In genomic region chr11:58364454-58364853, GRCm38 (mm10) we compare ENCODE assay signal across 23 mouse cellular contexts. TPM values are rescaled to one million over a fixed set of nuclear protein-coding genes. Genes with fewer than 3 reads are reported as not detected.
DNase-seq lines count a peak whose midpoint lies in the region; ATAC-seq and TF ChIP-seq lines count a peak whose summit lies in the region.
"Had no signal": no experiment of that assay in that cellular context is flagged by ENCODE, and none has a peak within 500 bp of the region (broad histone marks: within the 10 kb centered on the region; RNA-seq: fewer than 3 reads in every experiment).

No protein-coding gene starts in this region.

- WGBS in forebrain, embryonic 11.5 days = 70% methylated on average over 3 of the region's 3 CpGs
- WGBS in forebrain, embryonic 14.5 days = 51% methylated on average over 3 of the region's 3 CpGs
- WGBS in kidney, embryonic 16.5 days = 57% methylated on average over 3 of the region's 3 CpGs
- 30% methylated on average over 3 of the region's 3 CpGs for WGBS in small intestine, adult 2 months
- 72% methylated on average over 3 of the region's 3 CpGs for WGBS in neural tube, embryonic 15.5 days

- no peak for ATAC-seq in forebrain, embryonic 11.5 days (replicated peaks; ENCODE audit: low FRiP score)
- ATAC-seq in forebrain, embryonic 14.5 days = no peak
- ATAC-seq in kidney, embryonic 16.5 days (ENCODE audit: low FRiP score, low TSS enrichment) = 0 out of 2 replicates have a peak, but pooled peaks have one; percentile 19
- no peak for ATAC-seq in neural tube, embryonic 15.5 days (ENCODE audit: low FRiP score)
- ATAC-seq: CD4-positive, CD25-positive, alpha-beta regulatory T cell, adult 4 months; forebrain, embryonic 15.5 days had no signal

- H3K27me3 ChIP-seq in forebrain, embryonic 11.5 days (ENCODE audit: control insufficient read depth, insufficient read depth, low read length) = no peaks in the 10 kb centered on the region
- no peaks in the 10 kb centered on the region for H3K27me3 ChIP-seq in forebrain, embryonic 14.5 days (replicated peaks; ENCODE audit: control insufficient read depth, insufficient read depth, low read length)
- H3K27me3 ChIP-seq in kidney, embryonic 16.5 days (ENCODE audit: insufficient read depth, low read length) = no peaks in the 10 kb centered on the region
- no peaks in the 10 kb centered on the region for H3K27me3 ChIP-seq in small intestine, adult 2 months (ENCODE audit: control insufficient read depth, insufficient read depth, low read length)
- no peaks in the 10 kb centered on the region for H3K27me3 ChIP-seq in neural tube, embryonic 15.5 days (replicated peaks)
- H3K27me3 ChIP-seq: forebrain, embryonic 15.5 days; heart, embryonic 15.5 days; hindbrain, embryonic 13.5 days had no signal

- TF ChIP-seq CTCF in small intestine, adult 2 months (IDR thresholded peaks at IDR 0.05; ENCODE audit: extremely low read depth, insufficient read length, insufficient replicate concordance, low read depth, low read length) = no peak

- no peaks in the 10 kb centered on the region for H3K9me3 ChIP-seq in forebrain, embryonic 11.5 days (ENCODE audit: control insufficient read depth, low read length)
- no peaks in the 10 kb centered on the region for H3K9me3 ChIP-seq in forebrain, embryonic 14.5 days (replicated peaks; ENCODE audit: control insufficient read depth, low read length)
- H3K9me3 ChIP-seq in kidney, embryonic 16.5 days (ENCODE audit: low read length) = no peaks in the 10 kb centered on the region
- no peaks in the 10 kb centered on the region for H3K9me3 ChIP-seq in neural tube, embryonic 15.5 days (replicated peaks)
- H3K9me3 ChIP-seq: embryonic facial prominence, embryonic 10.5 days; forebrain, embryonic 15.5 days; G1E; heart, embryonic 15.5 days; hindbrain, embryonic 13.5 days had no signal

- peak; percentile 1 for DNase-seq in forebrain, embryonic 11.5 days (ENCODE audit: low spot score)
- no peak for DNase-seq in forebrain, embryonic 14.5 days (ENCODE audit: low spot score)
- DNase-seq in kidney, postnatal 25 days = no peak
- DNase-seq in spleen, postnatal 4 days (ENCODE audit: low spot score in 2 of 2) = no peak
- DNase-seq: adrenal gland, adult 8-10 months; adrenal gland, postnatal 36 days; B cell, adult 2 months; cerebellum, adult 2 months; cerebellum, postnatal 10 days; gastrocnemius, postnatal 14 days; heart, adult 2 months; heart, postnatal 14 days had no signal

- no peaks in the 10 kb centered on the region for H3K4me1 ChIP-seq in forebrain, embryonic 11.5 days (replicated peaks; ENCODE audit: control insufficient read depth, insufficient read depth, low read length)
- no peaks in the 10 kb centered on the region for H3K4me1 ChIP-seq in forebrain, embryonic 14.5 days (ENCODE audit: control insufficient read depth, insufficient read depth, low read length)
- H3K4me1 ChIP-seq in kidney, embryonic 16.5 days (ENCODE audit: insufficient read depth, low read length) = 0 out of 2 replicates have a peak, but pooled peaks cover 4% of the 10 kb centered on the region
- peaks cover 23% of the 10 kb centered on the region for H3K4me1 ChIP-seq in small intestine, adult 2 months (ENCODE audit: control insufficient read depth, insufficient read depth, insufficient read length, low read length)
- no peaks in the 10 kb centered on the region for H3K4me1 ChIP-seq in neural tube, embryonic 15.5 days
- H3K4me1 ChIP-seq: embryonic facial prominence, embryonic 10.5 days; forebrain, embryonic 15.5 days; heart, embryonic 15.5 days; hindbrain, embryonic 13.5 days had no signal

- no peak overlapping the region for H3K9ac ChIP-seq in forebrain, embryonic 11.5 days (ENCODE audit: low read length)
- no peak overlapping the region for H3K9ac ChIP-seq in forebrain, embryonic 14.5 days (ENCODE audit: low read length)
- H3K9ac ChIP-seq in kidney, embryonic 16.5 days (replicated peaks; ENCODE audit: low read length) = no peak overlapping the region
- no peak overlapping the region for H3K9ac ChIP-seq in neural tube, embryonic 15.5 days (replicated peaks)
- H3K9ac ChIP-seq: forebrain, embryonic 15.5 days; heart, embryonic 15.5 days; hindbrain, embryonic 13.5 days had no signal

- no peak overlapping the region for H3K27ac ChIP-seq in forebrain, embryonic 11.5 days (ENCODE audit: low read depth, low read length)
- H3K27ac ChIP-seq in forebrain, embryonic 14.5 days (ENCODE audit: low read depth, low read length) = no peak overlapping the region
- peak overlapping the region; percentile 82 for H3K27ac ChIP-seq in kidney, embryonic 16.5 days (ENCODE audit: low read length)
- peak overlapping the region; percentile 78 for H3K27ac ChIP-seq in small intestine, adult 2 months (ENCODE audit: insufficient read depth, low read depth, low read length)
- no peak overlapping the region for H3K27ac ChIP-seq in neural tube, embryonic 15.5 days (replicated peaks)
- H3K27ac ChIP-seq: embryonic facial prominence, embryonic 10.5 days; forebrain, embryonic 15.5 days; heart, adult 2 months; heart, embryonic 15.5 days; hindbrain, embryonic 13.5 days had no signal

- no peaks in the 10 kb centered on the region for H3K36me3 ChIP-seq in forebrain, embryonic 11.5 days (ENCODE audit: control insufficient read depth, insufficient read depth, low read length)
- no peaks in the 10 kb centered on the region for H3K36me3 ChIP-seq in forebrain, embryonic 14.5 days (ENCODE audit: control insufficient read depth, insufficient read depth, low read length)
- no peaks in the 10 kb centered on the region for H3K36me3 ChIP-seq in kidney, embryonic 16.5 days (ENCODE audit: insufficient read depth, low read length)
- no peaks in the 10 kb centered on the region for H3K36me3 ChIP-seq in small intestine, adult 2 months (ENCODE audit: control insufficient read depth, insufficient read depth, low read length)
- no peaks in the 10 kb centered on the region for H3K36me3 ChIP-seq in neural tube, embryonic 15.5 days
- H3K36me3 ChIP-seq: embryonic facial prominence, embryonic 10.5 days; forebrain, embryonic 15.5 days; G1E; heart, embryonic 15.5 days; hindbrain, embryonic 13.5 days had no signal

- no peak for TF ChIP-seq POLR2A in small intestine, adult 2 months (IDR thresholded peaks at IDR 0.05; ENCODE audit: low read depth, low read length)

- no peak overlapping the region for H3K4me2 ChIP-seq in forebrain, embryonic 11.5 days (ENCODE audit: low read depth, low read length, severe bottlenecking)
- H3K4me2 ChIP-seq in forebrain, embryonic 14.5 days (ENCODE audit: low read length) = no peak overlapping the region
- H3K4me2 ChIP-seq in kidney, embryonic 16.5 days (replicated peaks; ENCODE audit: low read depth, low read length) = no peak overlapping the region
- H3K4me2 ChIP-seq in neural tube, embryonic 15.5 days = no peak overlapping the region
- H3K4me2 ChIP-seq: forebrain, embryonic 15.5 days; heart, embryonic 11.5 days; heart, embryonic 15.5 days; hindbrain, embryonic 13.5 days had no signal

- H3K4me3 ChIP-seq in forebrain, embryonic 11.5 days (ENCODE audit: low read depth, low read length) = no peak overlapping the region
- H3K4me3 ChIP-seq in forebrain, embryonic 14.5 days (ENCODE audit: low read depth, low read length) = no peak overlapping the region
- H3K4me3 ChIP-seq in kidney, embryonic 16.5 days (ENCODE audit: low read length) = no peak overlapping the region
- H3K4me3 ChIP-seq in small intestine, adult 2 months (ENCODE audit: low read depth, low read length) = no peak overlapping the region
- no peak overlapping the region for H3K4me3 ChIP-seq in neural tube, embryonic 15.5 days (replicated peaks)
- H3K4me3 ChIP-seq: embryonic facial prominence, embryonic 10.5 days; forebrain, embryonic 15.5 days; heart, adult 2 months; heart, embryonic 15.5 days; hindbrain, embryonic 13.5 days had no signal

RNA-seq across cellular contexts. Expression of gene Lypd8, which starts 14.4 kb away (rescaled TPM):
- not detected in 2 replicates for polyA plus RNA-seq in forebrain, embryonic 11.5 days (2014; fragmentation: Nextera tagmentation; extraction: Ambion mirVana)
- polyA plus RNA-seq in forebrain, embryonic 14.5 days (2014; fragmentation: Nextera tagmentation; extraction: Ambion mirVana) = 0.22 TPM in 1 of 2 replicates, not detected in the other
- polyA plus RNA-seq in kidney, embryonic 16.5 days (2015; fragmentation: Nextera tagmentation; extraction: Ambion mirVana) = 0.21 and 0.27 TPM in 2 replicates
- polyA plus RNA-seq in small intestine, adult 2 months (2012; rRNA removed) = 1,520 and 2,382 TPM in 2 replicates
- 0.37 and 19.8 TPM in 2 replicates for polyA plus RNA-seq in neural tube, embryonic 15.5 days (2015; fragmentation: Nextera tagmentation; extraction: Ambion mirVana)
- polyA plus RNA-seq: CD4-positive, CD25-positive, alpha-beta regulatory T cell, adult 4 months; embryonic facial prominence, embryonic 10.5 days; embryonic facial prominence, embryonic 14.5 days; heart, embryonic 11.5 days; heart, embryonic 15.5 days; hindbrain, embryonic 13.5 days had no signal

RNA-seq across cellular contexts. Expression of gene Sh3bp5l, which starts 33.9 kb away (rescaled TPM):
- polyA plus RNA-seq in forebrain, embryonic 11.5 days (2014; fragmentation: Nextera tagmentation; extraction: Ambion mirVana) = 36.7 and 41.0 TPM in 2 replicates
- 29.5 and 43.3 TPM in 2 replicates for polyA plus RNA-seq in forebrain, embryonic 14.5 days (2014; fragmentation: Nextera tagmentation; extraction: Ambion mirVana)
- 41.2 and 41.8 TPM in 2 replicates for polyA plus RNA-seq in kidney, embryonic 16.5 days (2015; fragmentation: Nextera tagmentation; extraction: Ambion mirVana)
- polyA plus RNA-seq in small intestine, adult 2 months (2012; rRNA removed) = 14.9 and 22.7 TPM in 2 replicates
- 47.1 and 47.7 TPM in 2 replicates for polyA plus RNA-seq in neural tube, embryonic 15.5 days (2015; fragmentation: Nextera tagmentation; extraction: Ambion mirVana)

RNA-seq across cellular contexts. Expression of gene Zfp672, which starts 34.3 kb away (rescaled TPM):
- 30.6 and 33.2 TPM in 2 replicates for polyA plus RNA-seq in forebrain, embryonic 11.5 days (2014; fragmentation: Nextera tagmentation; extraction: Ambion mirVana)
- polyA plus RNA-seq in forebrain, embryonic 14.5 days (2014; fragmentation: Nextera tagmentation; extraction: Ambion mirVana) = 38.8 and 45.4 TPM in 2 replicates
- polyA plus RNA-seq in kidney, embryonic 16.5 days (2015; fragmentation: Nextera tagmentation; extraction: Ambion mirVana) = 40.9 and 43.8 TPM in 2 replicates
- polyA plus RNA-seq in small intestine, adult 2 months (2012; rRNA removed) = 17.5 and 17.8 TPM in 2 replicates
- polyA plus RNA-seq in neural tube, embryonic 15.5 days (2015; fragmentation: Nextera tagmentation; extraction: Ambion mirVana) = 37.9 and 44.8 TPM in 2 replicates

RNA-seq across cellular contexts. Expression of gene 1810065E05Rik, which starts 56.5 kb away (rescaled TPM):
- polyA plus RNA-seq in forebrain, embryonic 11.5 days (2014; fragmentation: Nextera tagmentation; extraction: Ambion mirVana) = not detected in 2 replicates
- not detected in 2 replicates for polyA plus RNA-seq in forebrain, embryonic 14.5 days (2014; fragmentation: Nextera tagmentation; extraction: Ambion mirVana)
- polyA plus RNA-seq in kidney, embryonic 16.5 days (2015; fragmentation: Nextera tagmentation; extraction: Ambion mirVana) = not detected in 2 replicates
- 0.63 and 1.0 TPM in 2 replicates for polyA plus RNA-seq in small intestine, adult 2 months (2012; rRNA removed)
- not detected in 2 replicates for polyA plus RNA-seq in neural tube, embryonic 15.5 days (2015; fragmentation: Nextera tagmentation; extraction: Ambion mirVana)
- polyA plus RNA-seq: CD4-positive, CD25-positive, alpha-beta regulatory T cell, adult 4 months; cerebellum, adult 2 months; embryonic facial prominence, embryonic 10.5 days; embryonic facial prominence, embryonic 14.5 days; forebrain, embryonic 15.5 days; G1E; heart, adult 2 months; heart, embryonic 11.5 days; heart, embryonic 15.5 days; hindbrain, embryonic 13.5 days had no signal

RNA-seq across cellular contexts. Expression of gene Zfp692, which starts 57.6 kb away (rescaled TPM):
- polyA plus RNA-seq in forebrain, embryonic 11.5 days (2014; fragmentation: Nextera tagmentation; extraction: Ambion mirVana) = 17.4 and 20.0 TPM in 2 replicates
- polyA plus RNA-seq in forebrain, embryonic 14.5 days (2014; fragmentation: Nextera tagmentation; extraction: Ambion mirVana) = 13.1 and 14.2 TPM in 2 replicates
- 30.1 and 33.3 TPM in 2 replicates for polyA plus RNA-seq in kidney, embryonic 16.5 days (2015; fragmentation: Nextera tagmentation; extraction: Ambion mirVana)
- polyA plus RNA-seq in small intestine, adult 2 months (2012; rRNA removed) = 14.1 and 15.8 TPM in 2 replicates
- polyA plus RNA-seq in neural tube, embryonic 15.5 days (2015; fragmentation: Nextera tagmentation; extraction: Ambion mirVana) = 31.5 and 33.3 TPM in 2 replicates

Comparison
In these comparisons a context has a peak if more than half of its experiments do, and no peak if none do; other contexts are left out.
1. H3K27ac ChIP-seq: peak in kidney, embryonic 16.5 days (single experiment) and small intestine, adult 2 months (single experiment); none in forebrain, embryonic 11.5 days (single experiment), forebrain, embryonic 14.5 days (single experiment) and neural tube, embryonic 15.5 days (single experiment).
2. RNA of gene Lypd8, which starts 14.4 kb away (polyA plus RNA-seq): 1,520 to 2,382 TPM in small intestine, adult 2 months; 0.37 to 19.8 TPM in neural tube, embryonic 15.5 days, 0.22 TPM in forebrain, embryonic 14.5 days, 0.21 to 0.27 TPM in kidney, embryonic 16.5 days and not detected in forebrain, embryonic 11.5 days; every median in the first group is over 10 times any median in the second.